Mouse (Mus musculus): Measurements from ENCODE around the gene Ppm1n. TPM values are rescaled to one million over a fixed set of nuclear protein-coding genes. Genes with fewer than 3 reads are reported as not detected.
"Not testable (repeated sequence)": the region's sequence is repeated elsewhere in the genome, so short reads cannot be mapped to it uniquely, and the experiment has no call there.

Gene Ppm1n
- polyA plus RNA-seq, 1 experiment from 2014 or later: 0.17 TPM

- Histone ChIP-seq H3K4me2 (ENCODE audit: low read depth, low read length) (peak overlapping the region; percentile 47), H3K9ac (ENCODE audit: low read length) (peak overlapping the region; percentile 56; the same call in 1 of the 2 replicates), H3K4me1 (ENCODE audit: control insufficient read depth, insufficient read depth, low read length) (peaks cover 9% of the 10 kb centered on the region; the same call in 1 of the 2 replicates), H3K27me3 (ENCODE audit: control insufficient read depth, insufficient read depth, low read length) (no peaks in the 10 kb centered on the region), H3K9me3 (replicated peaks; ENCODE audit: control insufficient read depth, low read length) (no peaks in the 10 kb centered on the region), H3K36me3 (ENCODE audit: control insufficient read depth, insufficient read depth, low read length) (no peaks in the 10 kb centered on the region), H3K27ac (ENCODE audit: low read length) (no peak overlapping the region), H3K4me3 (replicated peaks; ENCODE audit: low read length) (peak overlapping the region; percentile 37)
- 11% methylated on average over 20 of the region's 22 CpGs for WGBS
- ATAC-seq (ENCODE audit: insufficient read depth, low FRiP score): peak; percentile 80
Measured at GRCm38 (mm10) chr7:19295503-19296185, 15.8 kb upstream of the Ppm1n start.

- Histone ChIP-seq H3K27me3 (ENCODE audit: control insufficient read depth, insufficient read depth, low read length) (no peaks in the 10 kb centered on the region), H3K4me2 (ENCODE audit: low read depth, low read length) (peak overlapping the region; percentile 62), H3K4me1 (ENCODE audit: control insufficient read depth, insufficient read depth, low read length) (peaks cover 9% of the 10 kb centered on the region; the same call in 1 of the 2 replicates), H3K36me3 (ENCODE audit: control insufficient read depth, insufficient read depth, low read length) (no peaks in the 10 kb centered on the region), H3K9me3 (replicated peaks; ENCODE audit: control insufficient read depth, low read length) (no peaks in the 10 kb centered on the region), H3K27ac (ENCODE audit: low read length) (no peak overlapping the region), H3K9ac (ENCODE audit: low read length) (peak overlapping the region; percentile 67), H3K4me3 (replicated peaks; ENCODE audit: low read length) (peak overlapping the region; percentile 50)
- WGBS: under 1% methylated on average over 20 of the region's 20 CpGs
- peak; percentile 31; the same call in 1 of the 2 replicates for ATAC-seq (ENCODE audit: insufficient read depth, low FRiP score)
Measured at GRCm38 (mm10) chr7:19290969-19291596, 11.2 kb upstream of the Ppm1n start.

GRCm38 (mm10) chr7:19284763-19285162 is 4.9 kb upstream of the Ppm1n start:
- no peak overlapping the region for H3K9ac ChIP-seq (ENCODE audit: low read length)
- ATAC-seq (ENCODE audit: insufficient read depth, low FRiP score): no peak
- H3K27ac ChIP-seq (ENCODE audit: low read length): no peak overlapping the region
- no peaks in the 10 kb centered on the region for H3K9me3 ChIP-seq (replicated peaks; ENCODE audit: control insufficient read depth, low read length)
- H3K4me1 ChIP-seq (ENCODE audit: control insufficient read depth, insufficient read depth, low read length): peaks cover 6% of the 10 kb centered on the region
- no peak overlapping the region for H3K4me2 ChIP-seq (ENCODE audit: low read depth, low read length)
- H3K4me3 ChIP-seq (replicated peaks; ENCODE audit: low read length): no peak overlapping the region
- WGBS: 29% methylated on average over 4 of the region's 4 CpGs
- no peaks in the 10 kb centered on the region for H3K36me3 ChIP-seq (ENCODE audit: control insufficient read depth, insufficient read depth, low read length)
- peaks cover 16% of the 10 kb centered on the region for H3K27me3 ChIP-seq (ENCODE audit: control insufficient read depth, insufficient read depth, low read length)

- H3K9me3 ChIP-seq (replicated peaks; ENCODE audit: control insufficient read depth, low read length): no peaks in the 10 kb centered on the region
- no peak overlapping the region for H3K27ac ChIP-seq (ENCODE audit: low read length)
- WGBS: 31% methylated on average over 14 of the region's 14 CpGs
- H3K36me3 ChIP-seq (ENCODE audit: control insufficient read depth, insufficient read depth, low read length): no peaks in the 10 kb centered on the region
- no peak for ATAC-seq (ENCODE audit: insufficient read depth, low FRiP score)
- peaks cover 29% of the 10 kb centered on the region for H3K27me3 ChIP-seq (ENCODE audit: control insufficient read depth, insufficient read depth, low read length)
- H3K4me3 ChIP-seq (replicated peaks; ENCODE audit: low read length): peak overlapping the region; percentile 61
- H3K9ac ChIP-seq (ENCODE audit: low read length): no peak overlapping the region
- H3K4me1 ChIP-seq (ENCODE audit: control insufficient read depth, insufficient read depth, low read length): peaks cover 6% of the 10 kb centered on the region
- H3K4me2 ChIP-seq (ENCODE audit: low read depth, low read length): peak overlapping the region; percentile 99
Measured at GRCm38 (mm10) chr7:19283406-19283804, 3.5 kb upstream of the Ppm1n start.

- Histone ChIP-seq H3K27ac (ENCODE audit: low read length) (no peak overlapping the region), H3K9me3 (replicated peaks; ENCODE audit: control insufficient read depth, low read length) (no peaks in the 10 kb centered on the region), H3K4me2 (ENCODE audit: low read depth, low read length) (peak overlapping the region; percentile 99), H3K9ac (ENCODE audit: low read length) (peak overlapping the region; percentile 61; the same call in 1 of the 2 replicates), H3K4me3 (replicated peaks; ENCODE audit: low read length) (peak overlapping the region; percentile 61), H3K4me1 (ENCODE audit: control insufficient read depth, insufficient read depth, low read length) (peaks cover 6% of the 10 kb centered on the region), H3K36me3 (ENCODE audit: control insufficient read depth, insufficient read depth, low read length) (no peaks in the 10 kb centered on the region), H3K27me3 (ENCODE audit: control insufficient read depth, insufficient read depth, low read length) (peaks cover 34% of the 10 kb centered on the region)
- peak; percentile 73 for ATAC-seq (ENCODE audit: insufficient read depth, low FRiP score)
- 1% methylated on average over 35 of the region's 35 CpGs for WGBS
Measured at GRCm38 (mm10) chr7:19282791-19283405, 3.0 kb upstream of the Ppm1n start.

- H3K4me3 ChIP-seq (replicated peaks; ENCODE audit: low read length): peak within 1 kb of the TSS; percentile 61
- no peak within 1 kb of the TSS for H3K27ac ChIP-seq (ENCODE audit: low read length)
- H3K9me3 ChIP-seq (replicated peaks; ENCODE audit: control insufficient read depth, low read length): no peaks in the 10 kb centered on the region
- ATAC-seq (ENCODE audit: insufficient read depth, low FRiP score): peak; percentile 86
- peaks cover 39% of the 10 kb centered on the region for H3K27me3 ChIP-seq (ENCODE audit: control insufficient read depth, insufficient read depth, low read length)
- peak within 1 kb of the TSS; percentile 61; the same call in 1 of the 2 replicates for H3K9ac ChIP-seq (ENCODE audit: low read length)
- peaks cover 6% of the 10 kb centered on the region for H3K4me1 ChIP-seq (ENCODE audit: control insufficient read depth, insufficient read depth, low read length)
- peak within 1 kb of the TSS; percentile 99 for H3K4me2 ChIP-seq (ENCODE audit: low read depth, low read length)
- H3K36me3 ChIP-seq (ENCODE audit: control insufficient read depth, insufficient read depth, low read length): no peaks in the 10 kb centered on the region
- under 1% methylated on average over 37 of the region's 37 CpGs for WGBS
Measured at GRCm38 (mm10) chr7:19282385-19282784, 2.5 kb upstream of the Ppm1n start, which contains the start of gene Rtn2. TSS of gene Rtn2 (plus strand) at chr7:19282624.

GRCm38 (mm10) chr7:19281680-19282304 is 1.9 kb upstream of the Ppm1n start:
- not testable (repeated sequence) for H3K9ac ChIP-seq (ENCODE audit: low read length); ATAC-seq (ENCODE audit: insufficient read depth, low FRiP score); H3K4me1 ChIP-seq (ENCODE audit: control insufficient read depth, insufficient read depth, low read length); H3K36me3 ChIP-seq (ENCODE audit: control insufficient read depth, insufficient read depth, low read length); H3K9me3 ChIP-seq (replicated peaks; ENCODE audit: control insufficient read depth, low read length); H3K27ac ChIP-seq (ENCODE audit: low read length)
- H3K4me2 ChIP-seq (ENCODE audit: low read depth, low read length): peak overlapping the region; percentile 99
- H3K27me3 ChIP-seq (ENCODE audit: control insufficient read depth, insufficient read depth, low read length): peaks cover 39% of the 10 kb centered on the region
- WGBS: 31% methylated on average over 6 of the region's 6 CpGs
- 0 out of 2 replicates have a peak overlapping the region, but pooled peaks have one; percentile 61 for H3K4me3 ChIP-seq (replicated peaks; ENCODE audit: low read length)

- H3K36me3 ChIP-seq (ENCODE audit: control insufficient read depth, insufficient read depth, low read length): no peaks in the 10 kb centered on the region
- no peaks in the 10 kb centered on the region for H3K9me3 ChIP-seq (replicated peaks; ENCODE audit: control insufficient read depth, low read length)
- no peak overlapping the region for H3K27ac ChIP-seq (ENCODE audit: low read length)
- peak overlapping the region; percentile 30 for H3K4me3 ChIP-seq (replicated peaks; ENCODE audit: low read length)
- ATAC-seq (ENCODE audit: insufficient read depth, low FRiP score): no peak
- H3K4me1 ChIP-seq (ENCODE audit: control insufficient read depth, insufficient read depth, low read length): peaks cover 6% of the 10 kb centered on the region
- peaks cover 39% of the 10 kb centered on the region for H3K27me3 ChIP-seq (ENCODE audit: control insufficient read depth, insufficient read depth, low read length)
- 3% methylated on average over 34 of the region's 34 CpGs for WGBS
- H3K9ac ChIP-seq (ENCODE audit: low read length): no peak overlapping the region
- peak overlapping the region; percentile 38 for H3K4me2 ChIP-seq (ENCODE audit: low read depth, low read length)
Measured at GRCm38 (mm10) chr7:19279052-19279451, 812 bp downstream of the Ppm1n start.
